Mouse (Mus musculus) liver, embryonic 15.5 days (tissue): ENCODE data around the gene Gm20219. TPM values are rescaled to one million over a fixed set of nuclear protein-coding genes. Genes with fewer than 3 reads are reported as not detected.
A peak's percentile ranks its signal among the peaks of the same experiment; 100 is the strongest.

Experiments
- ATAC-seq: fragments of 200-750 bp; cut with Nextera tagmentation; 2 replicates; pipeline ENCODE4 v1.8.0; 2017; ENCODE audit warnings: moderate number of reproducible peaks, mild to moderate bottlenecking, moderate library complexity; ENCODE audit not compliant: insufficient read depth
- H3K27ac ChIP-seq: fragments of 300-500 bp; sonication (generic); replicated peaks from 2 replicates; pipeline ENCODE4 v1.5.1; 2015; ENCODE audit warnings: mild to moderate bottlenecking, inconsistent platforms
- H3K27me3 ChIP-seq: fragments of 300-500 bp; sonication (generic); 2 replicates; pipeline ENCODE4 v1.6.1; 2015; ENCODE audit warnings: mild to moderate bottlenecking, inconsistent platforms
- H3K36me3 ChIP-seq: fragments of 300-500 bp; sonication (generic); replicated peaks from 2 replicates; pipeline ENCODE4 v1.6.1; 2015; ENCODE audit warnings: moderate library complexity, mild to moderate bottlenecking, inconsistent platforms
- H3K4me1 ChIP-seq: fragments of 300-500 bp; sonication (generic); replicated peaks from 2 replicates; pipeline ENCODE4 v1.6.1; 2015; ENCODE audit warnings: inconsistent platforms
- H3K4me2 ChIP-seq: fragments of 300-500 bp; sonication (generic); 2 replicates; pipeline ENCODE4 v1.6.1; 2015; ENCODE audit warnings: moderate library complexity, mild to moderate bottlenecking, inconsistent platforms
- H3K4me3 ChIP-seq: fragments of 300-500 bp; sonication (generic); replicated peaks from 2 replicates; pipeline ENCODE4 v1.5.1; 2015; ENCODE audit warnings: mild to moderate bottlenecking, inconsistent platforms
- H3K9ac ChIP-seq: fragments of 300-500 bp; sonication (generic); 2 replicates; pipeline ENCODE4 v1.6.1; 2015; ENCODE audit warnings: moderate library complexity, mild to moderate bottlenecking, inconsistent platforms
- H3K9me3 ChIP-seq: fragments of 300-500 bp; sonication (generic); replicated peaks from 2 replicates; pipeline ENCODE4 v1.6.1; 2016; ENCODE audit warnings: inconsistent platforms
- WGBS: fragments of 180-500 bp; shearing (Covaris S2); methylation state at CpG from one replicate; pipeline ENCODE4 v1.1.7; 2015; ENCODE audit warnings: mixed read lengths; ENCODE audit not compliant: insufficient replicate concordance; 5-methylcytosine and 5-hydroxymethylcytosine counted together
- polyA plus RNA-seq: library from polyadenylated mRNA; unstranded; fragments of >200 nt; fragmentation: Nextera tagmentation; extraction: Ambion mirVana; gene quantifications from 2 replicates; pipeline ENCODE4 v1.2.1, GENCODE M21; 2015

The Gm20219 gene
- polyA plus RNA-seq, 1 experiment from 2014 or later = 0.12 TPM

DNA sequence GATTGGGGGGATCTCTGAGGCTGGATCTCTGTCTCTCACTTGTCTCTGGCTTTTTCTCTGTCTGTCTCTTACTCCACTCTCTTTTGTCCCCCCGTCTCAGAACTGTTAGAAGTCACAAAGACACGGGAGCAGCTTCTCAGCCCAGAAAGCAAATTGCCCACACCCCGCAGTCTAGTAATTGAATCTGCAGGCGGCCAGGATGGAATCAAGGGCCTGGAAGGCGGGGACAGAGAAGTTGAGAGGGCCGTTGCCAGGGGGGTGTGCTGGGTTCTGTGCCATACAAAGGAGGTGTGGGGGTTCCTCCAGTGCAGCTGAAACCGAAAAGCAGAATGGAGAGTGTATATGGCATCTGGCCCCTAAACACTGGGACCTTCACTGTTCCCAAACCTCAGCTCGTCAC is 11.5 kb downstream of the Gm20219 start:
- no peak overlapping the region for H3K9ac ChIP-seq
- no peaks in the 10 kb centered on the region for H3K36me3 ChIP-seq
- WGBS = 41% methylated on average over 8 of the region's 8 CpGs
- 0 out of 2 replicates have a peak, but pooled peaks cover 4% of the 10 kb centered on the region for H3K4me1 ChIP-seq
- no peaks in the 10 kb centered on the region for H3K9me3 ChIP-seq
- peaks cover 16% of the 10 kb centered on the region; the same call in 1 of the 2 replicates for H3K27me3 ChIP-seq
- H3K27ac ChIP-seq = no peak overlapping the region
- no peak overlapping the region for H3K4me3 ChIP-seq
- no peak overlapping the region for H3K4me2 ChIP-seq
- ATAC-seq = no peak

DNA sequence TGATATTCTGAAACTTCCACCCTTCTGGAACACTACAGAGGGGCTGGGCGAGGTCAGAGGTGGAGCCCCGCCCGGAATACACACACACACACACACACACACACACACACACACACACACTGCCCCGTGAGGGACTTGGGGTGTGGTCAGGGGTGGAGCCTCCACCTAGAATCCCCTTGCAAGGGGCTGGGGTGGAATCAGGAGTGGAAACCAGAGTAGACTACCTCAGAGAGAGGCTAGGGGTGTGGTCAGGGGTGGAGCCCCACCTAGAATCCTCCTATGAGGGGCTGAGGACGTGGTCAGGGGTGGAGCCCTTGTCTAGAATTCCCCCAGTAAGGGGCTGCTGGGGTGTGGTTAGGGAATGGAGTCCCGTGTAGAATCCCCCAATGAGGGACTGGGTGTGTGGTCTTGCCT is 13.6 kb downstream of the Gm20219 start:
- no peak overlapping the region for H3K27ac ChIP-seq
- H3K9ac ChIP-seq = no peak overlapping the region
- peaks cover 22% of the 10 kb centered on the region; the same call in 1 of the 2 replicates for H3K27me3 ChIP-seq
- no peak overlapping the region for H3K4me3 ChIP-seq
- peak; percentile 18; the same call in 1 of the 2 replicates for ATAC-seq
- H3K4me2 ChIP-seq = no peak overlapping the region
- H3K9me3 ChIP-seq = no peaks in the 10 kb centered on the region
- H3K36me3 ChIP-seq = no peaks in the 10 kb centered on the region
- 29% methylated on average over 6 of the region's 6 CpGs for WGBS
- H3K4me1 ChIP-seq = no peaks in the 10 kb centered on the region

GRCm38 (mm10) chr17:56537912-56538311 is 16.3 kb downstream of the Gm20219 start:
- H3K4me2 ChIP-seq = no peak overlapping the region
- no peaks in the 10 kb centered on the region for H3K9me3 ChIP-seq
- no peak overlapping the region for H3K4me3 ChIP-seq
- no peak overlapping the region for H3K27ac ChIP-seq
- no peaks in the 10 kb centered on the region for H3K36me3 ChIP-seq
- H3K27me3 ChIP-seq = peaks cover 26% of the 10 kb centered on the region; the same call in 1 of the 2 replicates
- ATAC-seq = no peak
- WGBS = 44% methylated on average over 8 of the region's 8 CpGs
- no peak overlapping the region for H3K9ac ChIP-seq
- no peaks in the 10 kb centered on the region for H3K4me1 ChIP-seq

DNA sequence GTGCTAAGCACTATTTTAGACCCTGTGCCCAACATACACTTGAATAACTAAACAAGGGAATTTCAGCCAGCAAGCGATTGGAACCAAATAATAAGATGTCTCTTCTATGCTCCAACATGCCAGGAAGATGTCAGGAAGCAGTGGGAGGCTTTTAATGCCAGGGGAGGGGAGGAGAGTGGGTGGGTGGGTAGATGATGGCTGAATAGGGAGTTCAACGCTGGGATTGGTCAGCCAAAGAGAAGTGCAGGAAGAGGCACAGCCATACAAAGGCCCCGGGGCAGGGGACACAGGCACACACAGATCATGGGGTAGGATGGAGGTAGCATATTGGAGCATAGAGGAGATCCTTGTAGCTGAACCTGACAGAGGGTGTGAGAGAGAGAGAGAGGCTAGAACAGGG is 17.3 kb downstream of the Gm20219 start:
- H3K27me3 ChIP-seq = peaks cover 17% of the 10 kb centered on the region; the same call in 1 of the 2 replicates
- H3K4me2 ChIP-seq = no peak overlapping the region
- H3K9ac ChIP-seq = no peak overlapping the region
- H3K9me3 ChIP-seq = no peaks in the 10 kb centered on the region
- no peaks in the 10 kb centered on the region for H3K36me3 ChIP-seq
- H3K27ac ChIP-seq = no peak overlapping the region
- H3K4me3 ChIP-seq = no peak overlapping the region
- ATAC-seq = no peak
- WGBS = 45% methylated on average over 3 of the region's 3 CpGs
- no peaks in the 10 kb centered on the region for H3K4me1 ChIP-seq

- Histone ChIP-seq H3K4me3 (no peak overlapping the region), H3K27me3 (peaks cover 17% of the 10 kb centered on the region; the same call in 1 of the 2 replicates), H3K9me3 (no peaks in the 10 kb centered on the region), H3K4me1 (no peaks in the 10 kb centered on the region), H3K9ac (no peak overlapping the region), H3K4me2 (no peak overlapping the region), H3K36me3 (no peaks in the 10 kb centered on the region), H3K27ac (no peak overlapping the region)
- ATAC-seq = no peak
- 48% methylated on average over 14 of the region's 14 CpGs for WGBS
Measured at GRCm38 (mm10) chr17:56536192-56536591, 18.0 kb downstream of the Gm20219 start.

DNA sequence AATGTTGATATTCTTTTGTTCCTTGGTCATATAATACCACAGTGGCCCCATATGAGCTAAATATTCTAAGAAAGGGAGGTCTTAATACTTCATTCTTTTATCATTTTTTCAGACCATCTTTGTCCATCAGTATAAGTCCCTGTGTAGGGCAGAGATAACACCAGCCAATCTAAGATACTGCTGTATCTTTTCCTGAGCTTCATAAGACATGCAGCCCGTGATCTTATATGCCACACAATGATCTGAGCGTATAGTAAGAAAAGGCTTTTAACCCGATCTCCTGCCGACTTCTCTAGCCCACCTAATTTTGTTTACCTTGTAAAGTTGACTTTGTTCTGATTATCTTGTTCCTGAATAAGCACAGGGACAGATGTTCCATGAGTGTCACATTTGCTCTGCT is 29.2 kb downstream of the Gm20219 start:
- Histone ChIP-seq H3K4me1 (no peaks in the 10 kb centered on the region), H3K36me3 (no peaks in the 10 kb centered on the region), H3K27ac (no peak overlapping the region), H3K9ac (no peak overlapping the region), H3K9me3 (no peaks in the 10 kb centered on the region), H3K27me3 (no peaks in the 10 kb centered on the region), H3K4me3 (no peak overlapping the region), H3K4me2 (no peak overlapping the region)
- 31% methylated on average over 4 of the region's 4 CpGs for WGBS
- no peak for ATAC-seq

GRCm38 (mm10) chr17:56522744-56523143 is 31.4 kb downstream of the Gm20219 start:
- WGBS = 32% methylated on average over 1 of the region's 1 CpGs
- H3K4me2 ChIP-seq = no peak overlapping the region
- H3K27ac ChIP-seq = no peak overlapping the region
- H3K9me3 ChIP-seq = no peaks in the 10 kb centered on the region
- no peak overlapping the region for H3K9ac ChIP-seq
- H3K4me3 ChIP-seq = no peak overlapping the region
- H3K27me3 ChIP-seq = no peaks in the 10 kb centered on the region
- H3K4me1 ChIP-seq = no peaks in the 10 kb centered on the region
- ATAC-seq = no peak
- H3K36me3 ChIP-seq = no peaks in the 10 kb centered on the region

- H3K4me2 ChIP-seq = no peak overlapping the region
- ATAC-seq = no peak
- no peaks in the 10 kb centered on the region for H3K9me3 ChIP-seq
- peaks cover 62% of the 10 kb centered on the region for H3K27me3 ChIP-seq
- H3K4me1 ChIP-seq = peaks cover 12% of the 10 kb centered on the region; the same call in 1 of the 2 replicates
- no peak overlapping the region for H3K4me3 ChIP-seq
- WGBS = 14% methylated on average over 13 of the region's 13 CpGs
- no peak overlapping the region for H3K27ac ChIP-seq
- H3K36me3 ChIP-seq = no peaks in the 10 kb centered on the region
- H3K9ac ChIP-seq = no peak overlapping the region
Measured at GRCm38 (mm10) chr17:56515690-56516410, 38.3 kb downstream of the Gm20219 start.

DNA sequence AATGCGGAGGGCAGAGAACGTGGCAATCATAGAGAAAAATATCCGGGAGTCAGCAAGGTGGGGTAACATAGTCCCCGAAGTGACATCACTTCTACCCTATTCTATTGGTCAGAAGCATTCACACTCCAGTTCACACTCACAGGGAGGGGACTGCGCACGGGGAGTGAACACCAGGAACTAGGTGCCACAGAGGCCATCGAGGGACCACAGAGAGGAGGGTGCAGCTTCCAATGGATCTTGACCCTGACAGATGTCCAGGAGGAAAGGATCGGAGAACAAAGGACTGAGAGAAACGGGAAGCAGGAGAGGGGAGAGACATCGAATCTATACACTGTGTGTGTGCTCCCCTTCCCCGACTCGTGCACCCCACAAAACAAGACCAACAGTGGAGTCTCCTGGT is 39.3 kb downstream of the Gm20219 start:
- Histone ChIP-seq H3K4me2 (no peak overlapping the region), H3K9me3 (no peaks in the 10 kb centered on the region), H3K27me3 (peaks cover 72% of the 10 kb centered on the region), H3K36me3 (no peaks in the 10 kb centered on the region), H3K9ac (no peak overlapping the region), H3K4me1 (peaks cover 14% of the 10 kb centered on the region; the same call in 1 of the 2 replicates), H3K27ac (no peak overlapping the region), H3K4me3 (no peak overlapping the region)
- WGBS = 38% methylated on average over 12 of the region's 12 CpGs
- no peak for ATAC-seq

- H3K27me3 ChIP-seq = peaks cover 77% of the 10 kb centered on the region
- no peak overlapping the region for H3K4me2 ChIP-seq
- peaks cover 14% of the 10 kb centered on the region; the same call in 1 of the 2 replicates for H3K4me1 ChIP-seq
- no peaks in the 10 kb centered on the region for H3K36me3 ChIP-seq
- H3K9me3 ChIP-seq = no peaks in the 10 kb centered on the region
- H3K27ac ChIP-seq = no peak overlapping the region
- no peak overlapping the region for H3K4me3 ChIP-seq
- no peak for ATAC-seq
- H3K9ac ChIP-seq = no peak overlapping the region
Measured at GRCm38 (mm10) chr17:56514330-56514729, 39.9 kb downstream of the Gm20219 start.

GRCm38 (mm10) chr17:56512310-56512709 is 41.9 kb downstream of the Gm20219 start, which contains the start of gene Znrf4:
Znrf4 (minus strand) TSS chr17:56512431.
- H3K4me2 ChIP-seq = peak within 1 kb of the TSS; percentile 35
- 55% methylated on average over 22 of the region's 22 CpGs for WGBS
- H3K4me1 ChIP-seq = peaks cover 20% of the 10 kb centered on the region
- no peaks in the 10 kb centered on the region for H3K9me3 ChIP-seq
- H3K9ac ChIP-seq = no peak within 1 kb of the TSS
- no peaks in the 10 kb centered on the region for H3K36me3 ChIP-seq
- H3K27ac ChIP-seq = no peak within 1 kb of the TSS
- peak within 1 kb of the TSS; percentile 18; the same call in 1 of the 2 replicates for H3K4me3 ChIP-seq
- H3K27me3 ChIP-seq = peaks cover 92% of the 10 kb centered on the region
- no peak for ATAC-seq
